Mouse (Mus musculus): Measurements from ENCODE around the gene Grhl1. TPM values are rescaled to one million over a fixed set of nuclear protein-coding genes. Genes with fewer than 3 reads are reported as not detected.

The Grhl1 gene
- total RNA-seq, 1 experiment from 2014 or later = 0.29 TPM

DNA sequence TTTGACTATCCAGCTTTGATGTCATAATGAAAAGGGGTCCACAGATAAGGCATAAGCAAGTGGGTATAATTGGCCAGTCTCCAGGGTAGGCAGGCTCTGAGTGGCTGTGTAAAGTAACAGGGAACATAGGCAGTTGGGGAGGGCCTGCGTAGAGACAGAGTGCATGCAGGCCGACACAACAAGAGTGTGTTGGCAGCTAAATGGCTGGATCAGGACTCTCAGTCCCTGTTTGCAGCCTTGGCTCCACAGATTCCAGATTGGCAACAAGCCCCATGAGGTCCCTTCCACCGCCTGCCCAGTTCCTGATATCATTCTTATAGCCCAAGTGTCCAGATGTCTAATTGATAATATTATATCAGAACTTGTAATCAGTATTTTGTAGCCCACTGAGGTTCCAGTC, 11.6 kb downstream of the Grhl1 start:
- no peak for ATAC-seq (replicated peaks; ENCODE audit: insufficient number of reproducible peaks, low FRiP score, low TSS enrichment, poor library complexity, severe bottlenecking)

DNA sequence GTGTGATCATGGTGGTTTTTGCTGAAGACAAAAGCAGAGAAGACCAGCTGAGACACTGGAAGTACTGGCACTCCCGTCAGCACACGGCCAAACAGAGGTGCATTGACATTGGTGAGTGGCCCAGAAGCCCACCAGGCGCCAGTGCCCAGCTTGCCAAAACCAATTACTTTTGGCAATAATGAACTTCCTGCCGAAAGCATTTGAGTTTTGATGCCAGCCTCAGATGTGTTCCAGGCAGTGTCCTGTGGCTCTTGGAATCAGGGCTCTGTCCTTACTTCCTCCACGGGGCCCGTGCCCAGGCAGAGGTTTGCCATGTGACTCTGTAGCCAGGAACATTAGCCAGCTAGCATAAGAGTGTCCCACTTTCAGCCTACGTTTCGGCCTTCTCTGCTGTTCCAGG, 12.8 kb downstream of the Grhl1 start:
- ATAC-seq (replicated peaks; ENCODE audit: insufficient number of reproducible peaks, low FRiP score, low TSS enrichment, poor library complexity, severe bottlenecking) = no peak

DNA sequence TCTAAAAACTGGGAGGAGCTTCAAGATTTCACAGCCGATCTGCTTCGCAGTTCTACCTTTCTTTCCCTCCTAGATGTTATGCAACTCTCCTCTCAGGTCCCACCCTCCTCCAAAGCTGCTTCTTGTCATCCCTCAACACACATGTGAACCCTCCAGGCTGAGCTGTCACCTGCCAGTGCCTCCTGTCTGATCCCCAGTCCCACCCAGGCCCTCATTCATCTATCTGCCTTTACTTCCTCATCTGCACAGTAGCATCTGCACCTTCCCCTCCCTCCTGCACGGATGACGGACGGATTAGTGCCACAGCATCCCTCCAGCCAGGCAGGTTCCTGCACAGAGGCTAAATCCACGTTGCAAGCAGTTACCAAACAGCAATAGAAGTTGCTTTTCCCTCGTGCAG, 14.1 kb downstream of the Grhl1 start:
- no peak for ATAC-seq (replicated peaks; ENCODE audit: insufficient number of reproducible peaks, low FRiP score, low TSS enrichment, poor library complexity, severe bottlenecking)

DNA sequence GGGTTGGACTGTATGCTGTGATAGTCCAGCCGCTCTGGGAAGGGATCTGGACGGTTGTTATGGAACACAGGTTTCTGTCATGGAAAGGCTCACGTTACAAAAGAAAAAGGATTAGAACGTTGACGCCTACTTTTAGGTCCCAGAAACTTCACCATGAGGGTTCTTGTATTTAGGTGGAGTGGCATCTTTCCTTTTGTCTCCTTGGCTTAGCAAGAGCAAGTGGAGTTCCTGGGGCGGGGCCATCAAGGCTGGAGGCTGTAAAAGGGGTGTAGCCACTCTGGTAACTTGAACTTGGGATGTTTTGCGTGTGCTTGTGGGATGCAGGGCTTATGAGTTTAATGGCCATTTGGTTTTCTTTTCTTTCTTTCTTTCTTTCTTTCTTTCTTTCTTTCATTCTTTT, 18.3 kb downstream of the Grhl1 start:
- ATAC-seq (replicated peaks; ENCODE audit: insufficient number of reproducible peaks, low FRiP score, low TSS enrichment, poor library complexity, severe bottlenecking) = no peak

DNA sequence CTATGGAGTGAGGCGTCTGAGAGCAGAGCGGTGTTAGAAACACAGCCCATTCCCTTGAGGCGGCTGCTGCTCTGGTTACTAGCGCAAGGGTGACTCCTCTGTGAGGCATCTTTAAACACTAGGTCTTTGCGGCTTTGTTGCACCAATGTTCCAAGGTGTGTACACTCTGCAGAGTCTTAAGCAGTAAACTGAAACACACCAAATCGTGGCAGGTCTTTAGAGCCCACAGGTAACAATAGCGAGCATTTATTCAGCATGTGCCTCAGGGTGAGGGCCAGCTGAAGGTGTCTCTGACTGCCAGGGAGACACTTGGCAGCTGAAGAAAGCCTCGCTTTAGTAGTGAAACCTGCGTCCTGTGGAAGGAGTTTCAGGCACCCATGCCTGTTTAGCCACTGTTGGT, 20.0 kb downstream of the Grhl1 start:
- no peak for ATAC-seq (replicated peaks; ENCODE audit: insufficient number of reproducible peaks, low FRiP score, low TSS enrichment, poor library complexity, severe bottlenecking)

DNA sequence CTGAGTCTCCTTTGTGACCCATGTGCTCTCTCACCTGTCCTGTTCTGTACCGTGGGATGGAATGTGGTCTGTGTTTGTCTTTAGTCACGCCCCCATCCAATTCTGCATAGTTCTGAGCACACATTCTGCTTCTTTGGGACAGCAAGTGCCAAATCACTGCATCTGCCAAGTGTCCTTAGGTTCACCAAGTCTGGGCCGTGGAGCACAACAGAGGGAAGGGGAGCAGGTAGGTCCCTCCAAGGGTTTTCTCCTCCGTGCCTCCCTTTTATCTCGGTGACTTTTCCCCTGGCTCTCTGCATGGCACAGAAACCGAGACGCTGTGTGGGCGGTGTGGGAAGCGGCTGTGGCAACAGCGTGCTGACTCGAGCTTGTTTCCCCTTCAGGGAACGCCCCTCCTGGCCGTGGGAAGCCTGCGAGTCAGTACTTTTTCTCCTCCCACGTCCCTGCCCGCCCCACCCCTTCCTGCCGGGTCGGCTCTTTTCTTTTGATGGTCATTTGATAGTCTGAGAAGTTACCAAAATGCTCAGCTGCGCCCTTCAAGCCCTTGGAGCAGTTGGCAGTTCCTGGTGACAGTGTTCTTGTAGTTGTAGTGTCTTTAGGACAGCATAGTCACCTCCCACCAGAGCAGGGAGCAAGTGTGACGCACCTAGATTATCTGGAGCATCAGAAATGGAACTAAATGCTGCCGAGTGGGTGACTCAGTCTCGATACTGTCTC, 21.0 kb downstream of the Grhl1 start:
- peak; percentile 88 for ATAC-seq (replicated peaks; ENCODE audit: insufficient number of reproducible peaks, low FRiP score, low TSS enrichment, poor library complexity, severe bottlenecking)

DNA sequence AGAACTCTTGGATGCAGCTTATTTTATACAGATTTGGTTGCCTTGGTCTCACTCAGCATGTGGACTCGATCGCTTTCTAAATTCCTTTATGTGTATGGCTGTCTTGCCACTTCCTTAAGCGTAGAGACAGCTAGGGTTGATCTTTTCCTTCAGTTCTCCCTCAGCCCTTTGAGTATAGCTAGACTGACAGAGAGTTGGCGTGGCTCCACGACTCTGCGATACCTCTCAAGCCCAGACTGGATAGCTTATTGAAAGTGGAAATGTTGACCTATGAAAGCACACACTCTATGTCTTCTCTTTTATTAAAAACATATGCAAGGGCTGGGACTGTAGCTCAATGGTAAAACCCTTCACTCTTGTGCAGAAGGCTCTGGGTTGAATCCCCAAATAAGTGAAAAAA, 25.3 kb downstream of the Grhl1 start:
- ATAC-seq (replicated peaks; ENCODE audit: insufficient number of reproducible peaks, low FRiP score, low TSS enrichment, poor library complexity, severe bottlenecking) = no peak

DNA sequence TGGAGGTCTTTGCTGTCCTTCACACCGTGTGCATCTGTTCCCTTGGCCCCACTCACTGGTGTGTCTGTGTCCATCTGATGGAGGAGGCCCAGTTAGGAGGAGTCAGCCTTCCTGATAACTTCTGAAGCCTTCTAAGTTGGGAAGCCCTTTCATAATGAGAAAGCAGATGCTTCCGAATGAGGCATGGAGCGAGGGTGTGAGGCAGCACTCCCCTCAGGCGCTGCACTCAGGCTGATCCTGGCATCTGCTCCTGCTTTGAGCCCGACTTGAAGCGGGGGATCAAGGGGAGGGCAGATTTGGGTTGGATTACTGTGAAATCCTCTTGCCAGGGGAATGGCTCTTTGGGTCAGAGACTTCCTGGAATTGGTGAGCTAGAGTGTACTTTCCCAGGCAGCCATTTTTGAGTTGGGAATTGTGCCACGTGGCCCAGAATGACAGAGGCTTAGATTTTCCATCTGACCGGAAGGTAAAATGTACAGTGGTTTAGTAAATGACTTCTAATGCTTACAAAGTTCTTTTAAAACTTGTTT, 27.3 kb downstream of the Grhl1 start:
- no peak for ATAC-seq (replicated peaks; ENCODE audit: insufficient number of reproducible peaks, low FRiP score, low TSS enrichment, poor library complexity, severe bottlenecking)

DNA sequence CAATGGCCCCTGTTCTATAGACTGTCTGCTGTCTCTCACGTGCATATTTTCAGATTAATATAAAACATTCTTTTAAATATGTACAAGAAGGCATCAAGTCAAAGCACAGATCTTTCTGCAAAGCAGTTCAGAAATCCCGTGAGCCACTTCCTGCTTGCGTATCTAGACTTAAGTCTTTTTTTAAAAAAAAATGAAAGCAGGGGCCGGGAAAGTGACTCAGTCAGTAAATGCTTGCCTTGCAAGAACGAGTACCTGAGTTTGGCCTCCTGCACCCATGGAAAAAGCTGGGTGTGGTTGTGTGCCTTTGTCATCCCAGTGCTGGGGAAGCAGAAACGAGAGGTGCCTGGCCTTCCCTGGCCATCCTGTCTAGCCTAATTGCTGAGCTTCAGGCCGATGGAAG, 28.0 kb downstream of the Grhl1 start:
- no peak for ATAC-seq (replicated peaks; ENCODE audit: insufficient number of reproducible peaks, low FRiP score, low TSS enrichment, poor library complexity, severe bottlenecking)

DNA sequence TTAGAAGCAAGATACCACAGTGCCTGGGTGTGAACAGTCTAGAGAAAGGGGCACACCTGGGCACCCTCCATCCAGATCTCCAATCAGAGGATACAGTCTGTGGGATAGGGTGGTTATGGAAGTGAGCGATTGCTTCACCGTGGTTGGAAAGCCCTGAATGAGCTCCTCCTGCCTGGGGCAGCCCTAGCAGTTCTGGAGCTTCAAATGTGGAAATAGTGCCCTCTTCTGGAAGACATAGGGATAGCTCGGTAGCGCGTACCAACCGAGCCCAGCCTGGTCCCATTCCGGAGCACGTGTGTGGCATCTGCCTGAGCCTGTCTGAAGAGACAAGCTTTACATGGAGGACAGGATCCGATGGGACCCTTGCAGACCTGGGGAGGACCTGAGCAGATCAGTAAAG, 28.7 kb downstream of the Grhl1 start:
- ATAC-seq (replicated peaks; ENCODE audit: insufficient number of reproducible peaks, low FRiP score, low TSS enrichment, poor library complexity, severe bottlenecking) = peak; percentile 86

DNA sequence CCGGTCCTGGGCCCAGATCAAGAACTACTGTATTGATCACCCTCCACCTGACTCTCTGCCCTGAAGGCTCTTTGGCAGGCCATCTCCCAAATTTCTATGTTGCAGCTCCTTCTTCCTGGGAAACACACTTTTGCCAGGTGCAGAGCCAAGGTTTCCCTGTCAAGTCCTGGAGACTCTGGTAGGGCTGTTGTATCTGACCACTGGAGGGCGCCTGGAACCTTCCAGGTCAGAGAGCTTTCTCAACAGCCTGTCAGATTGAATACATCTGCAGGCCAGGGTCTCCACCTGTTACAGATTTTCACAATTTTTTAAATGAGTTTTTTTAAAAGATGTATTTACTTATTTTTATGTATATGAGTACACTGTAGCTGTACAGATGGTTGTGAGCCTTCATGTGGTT, 31.2 kb downstream of the Grhl1 start:
- no peak for ATAC-seq (replicated peaks; ENCODE audit: insufficient number of reproducible peaks, low FRiP score, low TSS enrichment, poor library complexity, severe bottlenecking)

DNA sequence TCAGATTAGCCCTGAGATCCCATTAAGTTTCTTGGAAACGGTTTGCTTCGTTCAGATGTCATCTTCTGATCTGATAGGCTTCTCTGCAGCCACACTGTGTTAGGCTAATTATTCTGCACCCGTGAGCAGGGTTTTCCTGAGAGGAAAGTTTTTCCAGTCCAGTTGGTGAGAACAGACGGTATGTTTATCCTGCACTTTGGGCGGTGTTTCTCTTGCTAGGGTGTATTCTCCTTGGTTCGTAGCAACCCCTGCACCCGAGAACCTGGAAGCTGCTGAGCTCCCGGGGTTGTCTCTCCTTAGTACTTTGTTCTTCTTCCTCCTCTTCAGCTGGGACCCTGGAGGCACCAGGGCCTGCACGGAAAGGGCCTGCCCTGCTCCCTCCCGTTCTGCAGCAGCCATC, 34.1 kb downstream of the Grhl1 start:
- ATAC-seq (replicated peaks; ENCODE audit: insufficient number of reproducible peaks, low FRiP score, low TSS enrichment, poor library complexity, severe bottlenecking) = no peak

DNA sequence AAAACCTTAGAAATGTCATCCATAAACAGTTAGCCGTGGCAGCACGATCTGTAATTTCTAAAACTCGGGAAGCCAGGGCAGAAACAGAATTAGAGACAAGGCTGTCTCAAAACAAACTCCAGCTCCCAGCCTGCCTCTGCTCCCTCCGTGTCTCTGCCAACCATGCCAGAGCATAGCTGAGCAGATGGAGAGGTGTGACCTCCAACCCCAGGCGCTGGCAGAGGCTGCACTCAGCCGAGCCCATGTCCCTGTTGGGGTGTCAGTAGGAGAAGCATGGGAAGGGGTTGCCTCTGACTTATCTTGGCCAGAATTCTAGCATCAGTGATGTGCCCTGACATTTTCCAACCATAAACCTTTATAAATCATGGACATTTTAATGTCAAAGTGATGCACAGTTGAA, 40.5 kb downstream of the Grhl1 start:
- no peak for ATAC-seq (replicated peaks; ENCODE audit: insufficient number of reproducible peaks, low FRiP score, low TSS enrichment, poor library complexity, severe bottlenecking)

DNA sequence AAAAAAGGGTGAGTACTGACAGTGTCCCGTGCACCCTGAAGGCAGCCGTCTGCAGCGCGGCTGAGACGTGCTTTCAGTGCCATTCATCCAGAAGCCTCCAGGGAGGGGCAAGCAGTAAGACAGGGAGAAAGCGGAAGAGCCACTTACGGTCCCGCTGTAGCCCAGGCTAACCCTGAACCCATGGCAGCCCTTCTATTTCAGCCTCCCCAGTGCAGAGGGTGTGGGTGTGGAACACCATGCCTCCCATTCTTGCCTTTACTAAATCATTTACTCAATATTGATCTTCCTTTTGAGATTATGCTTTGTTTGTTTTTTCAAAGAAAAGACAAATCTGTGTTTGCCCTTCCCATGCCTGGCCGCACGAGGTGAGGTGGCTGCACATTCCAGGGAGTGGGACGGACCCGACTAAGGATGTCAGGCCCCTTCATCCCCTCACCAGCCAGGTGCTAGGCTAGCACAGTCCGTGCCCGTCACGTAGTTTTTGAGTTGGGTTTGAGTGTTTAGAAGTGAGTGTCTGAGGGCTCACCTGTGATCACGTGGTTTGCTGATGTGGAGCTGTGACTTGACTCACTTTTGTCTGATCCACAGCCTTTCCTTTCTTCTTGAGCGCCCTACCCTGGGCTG, 42.5 kb downstream of the Grhl1 start:
- no peak for ATAC-seq (replicated peaks; ENCODE audit: insufficient number of reproducible peaks, low FRiP score, low TSS enrichment, poor library complexity, severe bottlenecking)

DNA sequence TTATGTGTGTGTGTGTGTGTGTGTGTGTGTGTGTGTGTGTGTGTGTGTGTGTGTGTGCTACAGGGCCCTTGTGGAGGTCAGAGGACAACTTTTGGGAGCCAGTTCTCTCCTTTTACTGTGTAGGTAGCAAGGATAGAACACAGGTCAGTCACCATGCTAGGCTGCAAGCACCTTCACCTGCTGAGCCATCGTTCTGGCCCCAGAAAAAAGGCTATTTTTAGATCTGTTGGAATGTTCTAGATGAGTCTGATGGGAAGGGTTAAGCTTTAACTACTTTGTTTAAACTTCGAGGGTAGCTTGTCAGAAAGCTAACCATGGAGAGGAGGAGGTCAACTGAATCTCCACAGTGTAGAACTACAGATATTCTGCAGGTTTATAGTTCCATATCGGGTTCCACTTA, 43.1 kb downstream of the Grhl1 start:
- ATAC-seq (replicated peaks; ENCODE audit: insufficient number of reproducible peaks, low FRiP score, low TSS enrichment, poor library complexity, severe bottlenecking) = no peak

DNA sequence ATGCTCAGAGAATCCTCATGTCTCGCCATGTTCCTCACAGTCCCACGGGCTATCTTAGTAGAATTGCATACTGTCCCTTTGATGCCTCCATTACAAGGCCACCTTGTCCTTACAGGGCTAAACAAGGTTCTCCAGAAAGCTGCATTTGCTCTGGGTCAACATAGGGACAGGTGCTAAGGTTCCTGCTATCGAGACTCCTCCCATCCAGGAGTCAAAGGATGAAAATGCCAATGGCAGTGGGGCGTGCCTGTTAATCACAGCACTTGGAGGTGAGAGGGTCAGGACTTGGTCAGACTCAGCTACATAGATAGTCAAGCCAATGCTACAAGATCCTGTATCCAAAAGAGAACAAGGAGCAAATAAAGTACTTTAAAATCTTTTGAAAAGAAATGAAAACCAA, 47.4 kb downstream of the Grhl1 start:
- no peak for ATAC-seq (replicated peaks; ENCODE audit: insufficient number of reproducible peaks, low FRiP score, low TSS enrichment, poor library complexity, severe bottlenecking)

DNA sequence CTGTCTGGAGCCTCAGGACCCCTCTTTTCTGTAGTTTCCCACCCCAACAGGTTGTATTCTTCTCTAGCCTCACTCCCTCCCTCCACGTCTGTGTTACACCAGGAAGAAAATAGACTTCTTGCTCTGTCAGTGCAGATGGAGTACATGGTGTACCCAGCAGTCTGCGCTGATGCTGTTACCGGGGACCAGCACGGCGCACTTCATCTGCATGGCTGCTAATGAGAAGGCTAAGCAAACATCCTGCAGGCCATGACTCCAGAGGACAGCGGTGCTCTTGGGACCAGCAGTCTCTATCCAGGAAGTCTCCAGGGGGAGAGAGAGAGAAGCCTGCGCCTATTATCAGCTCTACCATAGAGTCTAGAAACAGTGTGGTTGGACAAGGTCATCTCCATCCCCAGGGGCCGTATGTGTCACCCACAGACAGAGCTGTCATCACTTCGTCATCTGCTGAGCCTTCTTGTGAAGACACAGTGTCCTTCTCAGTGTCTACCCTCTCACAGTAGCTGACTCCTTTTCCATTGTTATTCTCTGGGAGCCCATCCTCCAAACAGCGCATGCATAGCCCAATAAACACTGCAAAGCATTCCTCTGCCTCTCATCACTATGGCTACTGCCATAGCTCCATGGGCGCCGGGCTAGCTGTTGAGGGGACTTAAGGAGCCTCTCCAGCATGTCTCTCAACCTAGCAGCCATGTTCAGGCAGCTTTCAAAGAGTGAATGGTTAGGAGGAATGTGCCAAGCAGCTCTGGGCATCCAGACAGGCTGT, 51.6 kb downstream of the Grhl1 start:
- no peak for ATAC-seq (replicated peaks; ENCODE audit: insufficient number of reproducible peaks, low FRiP score, low TSS enrichment, poor library complexity, severe bottlenecking)

DNA sequence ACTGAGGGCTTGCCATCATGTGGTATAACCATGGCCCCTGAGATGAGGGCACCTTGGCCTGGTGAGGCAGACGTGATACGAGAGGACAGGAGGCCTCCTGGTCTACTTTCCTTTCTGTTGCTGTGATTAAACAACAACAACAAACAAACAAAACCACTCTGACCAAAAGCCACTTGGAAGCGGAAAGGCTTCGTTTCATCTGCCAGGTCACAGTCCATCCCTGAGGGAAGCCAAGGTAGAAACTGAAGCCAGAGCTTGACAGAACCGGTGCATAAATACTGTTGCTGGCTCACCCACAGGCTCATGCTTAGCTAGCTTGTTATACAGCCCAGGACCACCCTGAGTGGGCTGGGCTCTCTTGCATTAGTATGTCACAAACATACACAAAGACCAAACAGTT, 54.3 kb downstream of the Grhl1 start:
- ATAC-seq (replicated peaks; ENCODE audit: insufficient number of reproducible peaks, low FRiP score, low TSS enrichment, poor library complexity, severe bottlenecking) = no peak

DNA sequence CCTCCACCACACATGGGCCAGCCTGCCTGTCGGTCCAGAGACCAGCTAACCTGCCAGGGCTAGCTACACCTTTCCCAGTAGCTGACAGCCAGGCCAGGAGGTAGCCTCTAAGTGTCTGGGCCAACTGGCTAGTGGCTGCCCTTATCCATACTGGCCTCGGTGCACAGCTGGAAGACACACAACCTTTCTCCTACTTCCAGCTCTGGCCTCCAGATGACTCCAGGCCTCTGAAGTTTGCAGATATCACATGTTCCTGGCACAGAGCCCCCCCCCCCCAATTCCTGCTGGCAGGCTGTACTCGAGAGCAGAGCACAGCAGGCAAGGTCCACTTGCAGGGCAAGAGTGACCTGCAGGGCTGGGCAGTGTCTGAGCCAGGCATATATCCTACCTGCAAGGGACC, 55.1 kb downstream of the Grhl1 start:
- ATAC-seq (replicated peaks; ENCODE audit: insufficient number of reproducible peaks, low FRiP score, low TSS enrichment, poor library complexity, severe bottlenecking) = no peak

DNA sequence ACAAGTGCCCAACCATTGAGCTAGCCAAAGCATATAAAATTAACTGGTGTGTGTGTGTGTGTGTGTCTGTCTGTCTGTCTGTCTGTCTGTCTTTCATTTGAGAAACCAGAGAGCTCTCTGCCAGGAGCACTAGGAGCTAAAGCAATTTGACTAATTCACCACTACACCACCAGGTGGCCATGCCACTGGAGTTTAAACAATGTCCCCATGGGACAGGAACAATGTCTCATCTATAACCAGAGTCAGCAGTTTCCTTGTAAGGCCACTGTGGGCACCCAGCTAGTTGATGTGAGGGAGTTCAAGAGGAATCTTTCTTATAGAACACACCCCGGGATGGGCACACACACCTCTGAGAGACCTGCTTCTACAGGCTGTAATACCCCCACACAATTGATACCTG, 58.1 kb downstream of the Grhl1 start:
- no peak for ATAC-seq (replicated peaks; ENCODE audit: insufficient number of reproducible peaks, low FRiP score, low TSS enrichment, poor library complexity, severe bottlenecking)
